Mouse (Mus musculus) C2C12 (cell line): ENCODE results near the gene Mrpl4.

Source experiments
- CEBPB ChIP-seq: IDR thresholded peaks from one replicate; pipeline ENCODE4 v1.6.1; 2011; ENCODE audit warnings: low read depth, mild to moderate bottlenecking, control low read depth, moderate library complexity
- CTCF ChIP-seq: IDR thresholded peaks from one replicate; pipeline ENCODE4 v1.5.1; 2011; ENCODE audit not compliant: control insufficient read depth, insufficient read depth, insufficient read length
- MAX ChIP-seq: IDR thresholded peaks from one replicate; pipeline ENCODE4 v1.6.1; 2011; ENCODE audit warnings: mild to moderate bottlenecking, control low read depth
- USF1 ChIP-seq: IDR thresholded peaks from one replicate; pipeline ENCODE4 v1.6.1; 2011; ENCODE audit warnings: low read depth, mild to moderate bottlenecking, control low read depth, moderate library complexity

DNA sequence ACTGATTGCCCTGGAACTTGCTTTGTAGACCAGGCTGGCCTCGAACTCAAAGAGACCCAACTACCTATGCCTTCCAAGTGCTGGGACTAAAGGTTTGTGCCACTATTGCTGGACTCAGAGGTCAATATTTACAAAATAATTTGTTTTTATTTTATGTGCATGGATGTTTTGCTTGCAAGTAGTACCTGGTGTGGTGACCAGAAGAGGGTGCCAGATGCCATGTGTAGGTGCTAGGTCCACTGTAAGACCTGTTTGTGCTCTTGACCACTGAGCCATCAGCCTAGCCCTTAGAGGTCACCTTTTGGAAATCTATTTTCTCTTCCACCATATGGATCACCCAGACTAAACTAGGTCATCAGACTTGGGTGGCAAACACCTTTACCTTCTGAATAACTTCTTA is 20.2 kb downstream of the Mrpl4 start:
- no peak for TF ChIP-seq MAX
- no peak for TF ChIP-seq CTCF
- no peak for TF ChIP-seq CEBPB
- TF ChIP-seq USF1: no peak
